Mouse (Mus musculus): ENCODE data around the gene Fcgr2b. TPM values are rescaled to one million over a fixed set of nuclear protein-coding genes. Genes with fewer than 3 reads are reported as not detected.
"Not testable (repeated sequence)": the region's sequence is repeated elsewhere in the genome, so short reads cannot be mapped to it uniquely, and the experiment has no call there.

Gene Fcgr2b
- total and polyA plus RNA-seq, 3 experiments: 4.7 to 8.2 TPM; not detected in 1

- TF ChIP-seq GABPA (IDR thresholded peaks at IDR 0.05; ENCODE audit: low read depth, low read length): peak; percentile 81
Observed at GRCm38 (mm10) chr1:170950772-170951171, 25.6 kb downstream of the Fcgr2b start (continued).

DNA sequence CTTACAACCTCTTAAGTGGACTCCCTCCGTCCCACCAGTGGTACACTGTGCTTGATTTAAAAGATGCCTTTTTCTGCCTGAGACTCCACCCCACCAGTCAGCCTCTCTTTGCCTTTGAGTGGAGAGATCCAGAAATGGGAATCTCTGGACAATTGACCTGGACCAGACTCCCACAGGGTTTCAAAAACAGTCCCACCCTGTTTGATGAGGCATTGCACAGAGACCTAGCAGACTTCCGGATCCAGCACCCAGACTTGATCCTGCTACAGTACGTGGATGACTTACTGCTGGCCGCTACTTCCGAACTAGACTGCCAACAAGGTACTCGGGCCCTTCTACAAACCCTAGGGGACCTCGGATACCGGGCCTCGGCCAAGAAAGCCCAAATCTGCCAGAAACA is 31.4 kb downstream of the Fcgr2b start:
- not testable (repeated sequence) for H3K27ac ChIP-seq (ENCODE audit: control insufficient read depth, low read depth, low read length); DNase-seq (ENCODE audit: low read depth, low spot score); H3K27me3 ChIP-seq (ENCODE audit: control insufficient read depth in 1 of 2, insufficient read depth in 2 of 2, low read length in 2 of 2); H3K4me1 ChIP-seq (ENCODE audit: control insufficient read depth in 1 of 2, insufficient read depth in 2 of 2, low read length in 2 of 2); H3K9ac ChIP-seq (ENCODE audit: control insufficient read depth, low read depth, low read length, poor library complexity, severe bottlenecking); H3K4me3 ChIP-seq (ENCODE audit: control insufficient read depth in 1 of 2, insufficient read depth in 1 of 2, low read depth in 2 of 2, low read length in 2 of 2); H3K9me3 ChIP-seq (replicated peaks; ENCODE audit: insufficient read depth, low read length); H3K79me2 ChIP-seq (ENCODE audit: control insufficient read depth, insufficient read depth, low read length, poor library complexity); H3K36me3 ChIP-seq (ENCODE audit: control insufficient read depth in 1 of 2, insufficient read depth in 2 of 2, low read length in 2 of 2)

DNA sequence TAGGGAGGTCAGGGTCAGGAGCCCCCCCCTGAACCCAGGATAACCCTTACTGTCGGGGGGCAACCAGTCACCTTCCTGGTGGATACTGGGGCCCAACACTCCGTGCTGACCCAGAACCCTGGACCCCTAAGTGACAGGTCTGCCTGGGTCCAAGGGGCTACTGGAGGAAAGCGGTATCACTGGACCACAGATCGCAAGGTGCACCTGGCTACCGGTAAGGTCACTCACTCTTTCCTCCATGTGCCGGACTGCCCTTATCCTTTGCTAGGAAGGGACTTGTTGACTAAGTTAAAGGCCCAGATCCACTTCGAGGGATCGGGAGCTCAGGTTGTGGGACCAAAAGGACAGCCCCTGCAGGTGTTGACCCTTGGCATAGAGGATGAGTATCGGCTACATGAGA is 32.2 kb downstream of the Fcgr2b start:
- not testable (repeated sequence) for H3K4me3 ChIP-seq (ENCODE audit: control insufficient read depth in 1 of 2, insufficient read depth in 1 of 2, low read depth in 2 of 2, low read length in 2 of 2); H3K27ac ChIP-seq (ENCODE audit: control insufficient read depth, low read depth, low read length); H3K27me3 ChIP-seq (ENCODE audit: control insufficient read depth in 1 of 2, insufficient read depth in 2 of 2, low read length in 2 of 2); DNase-seq (ENCODE audit: low read depth, low spot score); H3K79me2 ChIP-seq (ENCODE audit: control insufficient read depth, insufficient read depth, low read length, poor library complexity); H3K9me3 ChIP-seq (replicated peaks; ENCODE audit: insufficient read depth, low read length); H3K4me1 ChIP-seq (ENCODE audit: control insufficient read depth in 1 of 2, insufficient read depth in 2 of 2, low read length in 2 of 2); H3K36me3 ChIP-seq (ENCODE audit: control insufficient read depth in 1 of 2, insufficient read depth in 2 of 2, low read length in 2 of 2); H3K9ac ChIP-seq (ENCODE audit: control insufficient read depth, low read depth, low read length, poor library complexity, severe bottlenecking)

- Histone ChIP-seq H3K4me3 (ENCODE audit: control insufficient read depth in 1 of 2, insufficient read depth in 1 of 2, low read depth in 2 of 2, low read length in 2 of 2) (no peak overlapping the region), H3K27me3 (ENCODE audit: control insufficient read depth in 1 of 2, insufficient read depth in 2 of 2, low read length in 2 of 2) (no peaks in the 10 kb centered on the region), H3K79me2 (ENCODE audit: control insufficient read depth, insufficient read depth, low read length, poor library complexity) (no peaks in the 10 kb centered on the region), H3K36me3 (ENCODE audit: control insufficient read depth in 1 of 2, insufficient read depth in 2 of 2, low read length in 2 of 2) (peaks cover 0 to 5% of the 10 kb centered on the region in 2 experiments; a peak in 2 of 4 replicates), H3K27ac (ENCODE audit: control insufficient read depth, low read depth, low read length) (no peak overlapping the region), H3K9me3 (replicated peaks; ENCODE audit: insufficient read depth, low read length) (no peaks in the 10 kb centered on the region), H3K4me1 (ENCODE audit: control insufficient read depth in 1 of 2, insufficient read depth in 2 of 2, low read length in 2 of 2) (peaks cover 2 to 5% of the 10 kb centered on the region in 2 experiments), H3K9ac (ENCODE audit: control insufficient read depth, low read depth, low read length, poor library complexity, severe bottlenecking) (no peak overlapping the region)
- TF ChIP-seq ZC3H11A (IDR thresholded peaks at IDR 0.05; ENCODE audit: low read depth, low read length): no peak
- no peak for DNase-seq (ENCODE audit: low read depth, low spot score)
Observed at GRCm38 (mm10) chr1:170939255-170939654, 37.1 kb downstream of the Fcgr2b start.

DNA sequence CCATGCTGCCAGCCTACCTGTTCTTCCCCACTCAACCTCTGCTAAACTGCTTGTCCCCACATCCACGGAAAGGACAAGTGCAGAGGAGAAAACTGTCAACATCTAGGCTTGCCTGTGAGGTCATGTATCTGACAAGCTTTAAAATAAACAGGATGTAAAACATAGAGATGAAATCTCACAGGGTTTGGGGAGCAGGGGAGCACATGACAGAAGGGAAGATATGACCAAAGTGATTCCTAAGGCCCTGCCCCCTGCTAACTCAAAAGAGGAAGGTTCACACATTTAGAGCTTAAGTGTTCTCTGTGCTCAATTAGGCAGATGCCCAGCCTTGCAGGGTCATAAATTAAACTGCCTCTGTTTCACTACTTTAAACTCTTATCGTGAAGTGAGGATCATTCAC is 42.0 kb downstream of the Fcgr2b start:
- peaks cover 0 to 17% of the 10 kb centered on the region in 2 experiments; a peak in 2 of 4 replicates for H3K36me3 ChIP-seq (ENCODE audit: control insufficient read depth in 1 of 2, insufficient read depth in 2 of 2, low read length in 2 of 2)
- H3K27ac ChIP-seq (ENCODE audit: control insufficient read depth, low read depth, low read length): peak overlapping the region; percentile 33
- H3K4me1 ChIP-seq (ENCODE audit: control insufficient read depth in 1 of 2, insufficient read depth in 2 of 2, low read length in 2 of 2): peaks cover 11 to 18% of the 10 kb centered on the region in 2 experiments
- DNase-seq (ENCODE audit: low read depth, low spot score): peak; percentile 85
- no peaks in the 10 kb centered on the region for H3K79me2 ChIP-seq (ENCODE audit: control insufficient read depth, insufficient read depth, low read length, poor library complexity)
- TF ChIP-seq MEF2A (IDR thresholded peaks at IDR 0.05; ENCODE audit: extremely low read depth, insufficient replicate concordance, low read depth, low read length, poor library complexity, severe bottlenecking) (no peak), ETS1 (IDR thresholded peaks at IDR 0.05; ENCODE audit: low read depth, low read length) (peak; percentile 73; the same call in 1 of the 2 replicates), MYC (IDR thresholded peaks at IDR 0.05; ENCODE audit: low read depth, low read length) (0 out of 2 replicates have a peak, but pooled peaks have one; percentile 59), TBP (IDR thresholded peaks at IDR 0.05; ENCODE audit: low read depth, low read length) (no peak), USF1 (IDR thresholded peaks at IDR 0.05; ENCODE audit: low read depth, low read length) (peak; percentile 81), TCF12 (IDR thresholded peaks at IDR 0.05; ENCODE audit: low read depth, low read length) (no peak; the same call in 1 of the 2 replicates), EP300 (IDR thresholded peaks at IDR 0.05; ENCODE audit: low read depth in 1 of 2, low read length in 2 of 2) (0 out of 4 replicates have a peak, but pooled peaks of 1 of the 2 experiments have one; percentile 32), GATA1 (IDR thresholded peaks at IDR 0.05; ENCODE audit: low read depth, low read length) (no peak), BHLHE40 (IDR thresholded peaks at IDR 0.05; ENCODE audit: borderline replicate concordance, low read depth, low read length) (peak; percentile 72; the same call in 1 of the 2 replicates), MXI1 (IDR thresholded peaks at IDR 0.05; ENCODE audit: low read depth, low read length) (peak; percentile 43; the same call in 1 of the 2 replicates), GABPA (IDR thresholded peaks at IDR 0.05; ENCODE audit: low read depth, low read length) (no peak), SIN3A (IDR thresholded peaks at IDR 0.05; ENCODE audit: low read length) (peak; percentile 62; the same call in 1 of the 2 replicates)
- H3K9ac ChIP-seq (ENCODE audit: control insufficient read depth, low read depth, low read length, poor library complexity, severe bottlenecking): no peak overlapping the region
- H3K4me3 ChIP-seq (ENCODE audit: control insufficient read depth in 1 of 2, insufficient read depth in 1 of 2, low read depth in 2 of 2, low read length in 2 of 2): no peak overlapping the region
- no peaks in the 10 kb centered on the region for H3K9me3 ChIP-seq (replicated peaks; ENCODE audit: insufficient read depth, low read length)
- H3K27me3 ChIP-seq (ENCODE audit: control insufficient read depth in 1 of 2, insufficient read depth in 2 of 2, low read length in 2 of 2): no peaks in the 10 kb centered on the region

All from MEL (cell line).